Comparison of ENCODE assay signal across 8 mouse cellular contexts in the genomic region with DNA sequence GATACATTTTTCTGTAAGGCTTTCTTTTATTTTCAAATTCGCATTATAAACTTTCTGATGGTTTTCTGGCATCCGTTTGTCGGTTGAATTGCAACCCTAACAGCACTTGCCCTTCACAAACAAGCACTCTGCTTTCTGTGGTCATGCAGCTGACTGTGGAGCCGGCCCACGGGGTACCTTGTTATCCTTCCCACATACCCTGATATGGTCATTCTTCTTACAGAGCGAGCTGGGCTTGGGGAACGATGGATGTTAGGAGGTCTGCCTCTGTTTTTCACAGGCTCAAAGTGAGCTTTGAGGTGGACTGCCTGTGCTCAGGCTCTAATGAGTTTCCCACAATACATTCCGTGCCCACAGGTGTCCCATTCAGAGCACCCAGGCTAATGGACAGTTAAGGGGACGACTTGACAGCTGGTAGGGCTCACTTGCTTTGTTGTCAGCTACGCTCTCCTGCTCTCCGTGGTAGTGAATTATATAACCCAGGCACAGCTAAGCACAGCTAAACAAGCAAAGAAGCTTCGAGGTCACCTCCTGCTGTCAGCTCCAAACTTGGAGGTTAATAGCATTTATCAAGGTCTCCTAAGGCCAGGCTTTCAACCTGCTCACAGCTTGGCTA. TPM values are rescaled to one million over a fixed set of nuclear protein-coding genes. Genes with fewer than 3 reads are reported as not detected.
DNase-seq lines count a peak whose midpoint lies in the region; ATAC-seq and TF ChIP-seq lines count a peak whose summit lies in the region.

No protein-coding gene starts in this region.

- no peaks in the 10 kb centered on the region for H3K79me2 ChIP-seq in myocyte (ENCODE audit: control insufficient read depth, insufficient read depth)

- H3K4me2 ChIP-seq in heart, embryonic 16.5 days (ENCODE audit: low read depth, low read length) = 0 out of 2 replicates have a peak overlapping the region, but pooled peaks have one; percentile 21
- 0 out of 2 replicates have a peak overlapping the region, but pooled peaks have one; percentile 10 for H3K4me2 ChIP-seq in forebrain, postnatal 0 days (ENCODE audit: low read depth)
- H3K4me2 ChIP-seq in myocyte (ENCODE audit: low read depth) = peak overlapping the region; percentile 31

- intact Hi-C loops in heart, postnatal 25 days (cut with DNase I) = no loop called here
- intact Hi-C loops in left cerebral cortex, postnatal 10 days (cut with DNase I) = no loop called here

- no peak overlapping the region for H3K4me3 ChIP-seq in heart, embryonic 16.5 days (ENCODE audit: low read length)
- H3K4me3 ChIP-seq in forebrain, postnatal 0 days (ENCODE audit: low read depth, low read length) = no peak overlapping the region
- no peak overlapping the region for H3K4me3 ChIP-seq in myocyte

- no peak for TF ChIP-seq CTCF in brain, embryonic 14.5 days (IDR thresholded peaks at IDR 0.05; ENCODE audit: borderline replicate concordance, extremely low read depth, insufficient read depth, insufficient read length)
- TF ChIP-seq CTCF in forebrain, postnatal 0 days (IDR thresholded peaks at IDR 0.05; ENCODE audit: low read depth) = no peak

- no peak for DNase-seq in heart, postnatal 25 days (ENCODE audit: low spot score)
- peak; percentile 87 for DNase-seq in brain, embryonic 14.5 days (ENCODE audit: low read depth)
- DNase-seq in forebrain, postnatal 0 days = no peak
- no peak for DNase-seq in left cerebral cortex, postnatal 10 days (ENCODE audit: extremely low spot score in 1 of 2, low spot score in 2 of 2)
- no peak for DNase-seq in natural killer cell, adult 2 months (ENCODE audit: low spot score in 2 of 2)

- WGBS in heart, embryonic 16.5 days = 44% methylated on average over 12 of the region's 12 CpGs
- WGBS in forebrain, postnatal 0 days = 18% methylated on average over 12 of the region's 12 CpGs

- H3K9ac ChIP-seq in heart, embryonic 16.5 days (ENCODE audit: low read length) = no peak overlapping the region
- H3K9ac ChIP-seq in forebrain, postnatal 0 days = no peak overlapping the region

- no peak overlapping the region for H3ac ChIP-seq in myocyte (ENCODE audit: control insufficient read depth, insufficient read length)

- no peaks in the 10 kb centered on the region for H3K9me3 ChIP-seq in heart, embryonic 16.5 days (replicated peaks; ENCODE audit: control insufficient read depth, low read length)
- no peaks in the 10 kb centered on the region for H3K9me3 ChIP-seq in forebrain, postnatal 0 days (ENCODE audit: low read length)

- peak overlapping the region; percentile 42 for H3K27ac ChIP-seq in heart, embryonic 16.5 days (ENCODE audit: low read length)
- peak overlapping the region; percentile 64 for H3K27ac ChIP-seq in forebrain, postnatal 0 days (ENCODE audit: low read depth, low read length)

- peak; percentile 60; the same call in 1 of the 2 replicates for ATAC-seq in heart, embryonic 16.5 days (replicated peaks; ENCODE audit: extremely low read depth, insufficient read depth, low FRiP score)
- ATAC-seq in forebrain, postnatal 0 days = peak; percentile 38; the same call in 1 of the 2 replicates
- no peak for ATAC-seq in megakaryocyte, adult 5-6 weeks (ENCODE audit: poor library complexity, severe bottlenecking)

- H3K36me3 ChIP-seq in heart, embryonic 16.5 days (ENCODE audit: control insufficient read depth, insufficient read depth) = no peaks in the 10 kb centered on the region
- peaks cover 5% of the 10 kb centered on the region; the same call in 1 of the 2 replicates for H3K36me3 ChIP-seq in forebrain, postnatal 0 days (ENCODE audit: insufficient read depth)
- no peaks in the 10 kb centered on the region for H3K36me3 ChIP-seq in myocyte (ENCODE audit: control insufficient read depth, insufficient read depth)

- peaks cover 16% of the 10 kb centered on the region for H3K4me1 ChIP-seq in heart, embryonic 16.5 days (ENCODE audit: control insufficient read depth, insufficient read depth, low read length)
- H3K4me1 ChIP-seq in forebrain, postnatal 0 days (ENCODE audit: insufficient read depth) = peaks cover 18% of the 10 kb centered on the region; the same call in 1 of the 2 replicates

- no peaks in the 10 kb centered on the region for H3K27me3 ChIP-seq in heart, embryonic 16.5 days (ENCODE audit: control insufficient read depth, insufficient read depth, low read length)
- H3K27me3 ChIP-seq in forebrain, postnatal 0 days (ENCODE audit: insufficient read depth, low read length) = no peaks in the 10 kb centered on the region
- H3K27me3 ChIP-seq in myocyte (ENCODE audit: control insufficient read depth, insufficient read depth, insufficient read length) = no peaks in the 10 kb centered on the region

- TF ChIP-seq POLR2A in brain, embryonic 14.5 days (IDR thresholded peaks at IDR 0.05; ENCODE audit: borderline replicate concordance, extremely low read depth, insufficient read depth, insufficient read length, poor library complexity, severe bottlenecking) = no peak
- TF ChIP-seq POLR2A in myocyte (IDR thresholded peaks at IDR 0.05; ENCODE audit: insufficient read length, low read depth) = no peak

TF ChIP-seq in myocyte, 11 proteins besides CTCF, POLR2A, EP300 and RAD21:
- TF ChIP-seq MAX (IDR thresholded peaks at IDR 0.05; ENCODE audit: low read depth) (no peak), USF1 (IDR thresholded peaks at IDR 0.05; ENCODE audit: low read depth) (no peak), TCF3 (IDR thresholded peaks at IDR 0.05; ENCODE audit: insufficient read length, low read depth) (no peak), SRF (IDR thresholded peaks at IDR 0.05; ENCODE audit: control insufficient read depth, insufficient read length, low read depth) (no peak), POLR2AphosphoS2 (IDR thresholded peaks at IDR 0.05; ENCODE audit: insufficient read length, low read depth) (no peak), TCF12 (IDR thresholded peaks at IDR 0.05; ENCODE audit: insufficient read depth, poor library complexity, severe bottlenecking) (no peak), E2F4 (IDR thresholded peaks at IDR 0.05; ENCODE audit: insufficient read depth) (no peak), REST (IDR thresholded peaks at IDR 0.05; ENCODE audit: insufficient read depth, insufficient read length) (no peak), MYOG (IDR thresholded peaks at IDR 0.05; ENCODE audit: control insufficient read depth in 1 of 3, insufficient read depth in 1 of 3, insufficient read length in 2 of 3, low read depth in 2 of 3) (no peak), CEBPB (IDR thresholded peaks at IDR 0.05; ENCODE audit: insufficient read depth, poor library complexity, severe bottlenecking) (no peak), MYOD1 (IDR thresholded peaks at IDR 0.05; ENCODE audit: control insufficient read depth in 1 of 3, insufficient read length in 2 of 3, low read depth in 2 of 3) (no peak)

RNA-seq across cellular contexts. Expression of a gene that starts 21.3 kb away (rescaled TPM):
- 245 and 273 TPM in 2 replicates for polyA plus RNA-seq in heart, embryonic 16.5 days (2015; fragmentation: Nextera tagmentation; extraction: Ambion mirVana)
- 1 to 10 TPM; 4.2 to 4.4 TPM for total RNA-seq in heart, postnatal 25 days (2021)
- 317 and 456 TPM in 2 replicates for polyA plus RNA-seq in brain, embryonic 14.5 days (2012; rRNA removed)
- total RNA-seq in forebrain, postnatal 0 days (2014; rRNA removed) = 598 and 696 TPM in 2 replicates
- 916 and 1,048 TPM in 2 replicates for polyA plus RNA-seq in forebrain, postnatal 0 days (2015; fragmentation: Nextera tagmentation; extraction: Ambion mirVana)
- 3.1 TPM for polyA plus RNA-seq in myocyte (2012; fragmentation: generic; extraction: Trizol)
- 100 to 1,000 TPM; 701 to 733 TPM for total RNA-seq in left cerebral cortex, postnatal 10 days (2021)
- total RNA-seq in megakaryocyte, adult 5-6 weeks (2015) = not detected in 2 replicates
- total RNA-seq in megakaryocyte, adult 5-6 weeks (2017) = not detected in 2 replicates

Comparison
In these comparisons a context has a peak if more than half of its experiments do, and no peak if none do; other contexts are left out.
1. RNA of a gene that starts 21.3 kb away (total RNA-seq): 701 to 733 TPM in left cerebral cortex, postnatal 10 days and 598 to 696 TPM in forebrain, postnatal 0 days; 4.2 to 4.4 TPM in heart, postnatal 25 days and not detected in megakaryocyte, adult 5-6 weeks; every median in the first group is over 100 times any median in the second.
2. Peak in every context shown above with its lines, with median percentiles within 50 percentile points of each other: H3K4me2 ChIP-seq.